Mouse (Mus musculus) limb, embryonic 15.5 days (tissue): ENCODE measurements around the gene Krt39. TPM values are rescaled to one million over a fixed set of nuclear protein-coding genes. Genes with fewer than 3 reads are reported as not detected.

Experiments
- ATAC-seq: fragments of 200-750 bp; cut with Nextera tagmentation; 2 replicates; pipeline ENCODE4 v1.8.0; 2017; ENCODE audit warnings: low read depth, moderate TSS enrichment; ENCODE audit not compliant: insufficient number of reproducible peaks, low FRiP score, low TSS enrichment
- H3K27ac ChIP-seq: fragments of 300-500 bp; sonication (generic); 2 replicates; pipeline ENCODE4 v1.5.1; 2015; ENCODE audit warnings: moderate library complexity, mild to moderate bottlenecking, inconsistent platforms
- H3K27me3 ChIP-seq: fragments of 300-500 bp; sonication (generic); 2 replicates; pipeline ENCODE4 v1.6.1; 2015; ENCODE audit warnings: inconsistent platforms
- H3K36me3 ChIP-seq: fragments of 300-500 bp; sonication (generic); 2 replicates; pipeline ENCODE4 v1.6.1; 2015; ENCODE audit warnings: inconsistent platforms
- H3K4me1 ChIP-seq: fragments of 300-500 bp; sonication (generic); 2 replicates; pipeline ENCODE4 v1.6.1; 2015; ENCODE audit warnings: inconsistent platforms
- H3K4me2 ChIP-seq: fragments of 300-500 bp; sonication (generic); 2 replicates; pipeline ENCODE4 v1.6.1; 2015; ENCODE audit warnings: mild to moderate bottlenecking, inconsistent platforms
- H3K4me3 ChIP-seq: fragments of 300-500 bp; sonication (generic); 2 replicates; pipeline ENCODE4 v1.5.1; 2015; ENCODE audit warnings: mild to moderate bottlenecking, inconsistent platforms
- H3K9ac ChIP-seq: fragments of 300-500 bp; sonication (generic); 2 replicates; pipeline ENCODE4 v1.6.1; 2015; ENCODE audit warnings: inconsistent platforms
- H3K9me3 ChIP-seq: fragments of 300-500 bp; sonication (generic); 2 replicates; pipeline ENCODE4 v1.6.1; 2016; ENCODE audit warnings: inconsistent platforms
- WGBS: fragments of 180-500 bp; shearing (Covaris S2); methylation state at CpG from one replicate; pipeline ENCODE4 v1.1.7; 2015; 5-methylcytosine and 5-hydroxymethylcytosine counted together
- polyA plus RNA-seq: library from polyadenylated mRNA; unstranded; fragments of >200 nt; fragmentation: Nextera tagmentation; extraction: Ambion mirVana; gene quantifications from 2 replicates; pipeline ENCODE4 v1.2.1, GENCODE M21; 2015

Krt39 gene
- polyA plus RNA-seq, 1 experiment from 2014 or later = 0.15 TPM

DNA sequence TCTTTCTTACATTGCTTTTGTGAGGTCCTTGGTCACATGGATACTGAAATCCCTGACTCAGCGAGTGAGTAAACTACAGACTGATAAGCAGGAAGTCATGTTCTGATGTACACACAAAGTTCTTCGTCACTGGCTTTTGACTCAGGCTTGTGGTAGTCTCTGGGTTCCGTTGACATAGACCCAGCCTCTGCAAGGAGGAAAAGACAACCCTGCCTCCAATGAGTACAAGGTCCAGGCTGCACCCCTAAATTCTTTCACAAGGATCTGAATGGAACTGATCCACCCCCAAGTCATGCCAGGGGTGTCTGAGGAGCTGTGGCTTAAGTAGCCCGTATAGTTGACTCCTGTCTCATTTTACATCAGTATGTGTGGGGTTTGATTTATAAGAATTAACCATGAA lies 24.7 kb downstream of the Krt39 start:
- no peaks in the 10 kb centered on the region for H3K27me3 ChIP-seq
- H3K4me2 ChIP-seq = no peak overlapping the region
- ATAC-seq = no peak
- no peaks in the 10 kb centered on the region for H3K9me3 ChIP-seq
- H3K9ac ChIP-seq = no peak overlapping the region
- no peaks in the 10 kb centered on the region for H3K4me1 ChIP-seq
- 80% methylated on average over 4 of the region's 4 CpGs for WGBS
- H3K27ac ChIP-seq = no peak overlapping the region
- no peaks in the 10 kb centered on the region for H3K36me3 ChIP-seq
- H3K4me3 ChIP-seq = no peak overlapping the region

DNA sequence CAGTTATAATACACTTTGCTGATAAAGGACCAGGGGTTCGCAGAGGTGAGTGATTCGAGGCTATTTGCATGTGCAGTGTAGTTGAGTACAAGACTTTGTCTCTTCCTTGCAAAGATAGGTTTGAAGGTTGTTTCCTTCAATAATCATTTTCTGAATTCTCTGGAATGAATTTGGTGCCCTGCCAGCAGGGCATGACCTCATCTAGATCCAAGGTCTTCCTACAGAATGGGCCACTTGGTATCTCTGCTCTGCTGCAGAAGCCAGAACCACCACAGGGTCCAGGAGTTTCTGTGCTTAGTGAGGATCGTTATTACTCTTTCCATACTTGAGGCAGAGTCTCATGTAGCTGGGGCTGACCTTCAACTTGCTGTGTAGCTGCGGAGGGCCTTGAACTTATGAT lies 26.4 kb downstream of the Krt39 start:
- H3K36me3 ChIP-seq = no peaks in the 10 kb centered on the region
- H3K27me3 ChIP-seq = no peaks in the 10 kb centered on the region
- H3K4me2 ChIP-seq = no peak overlapping the region
- H3K27ac ChIP-seq = no peak overlapping the region
- no peaks in the 10 kb centered on the region for H3K9me3 ChIP-seq
- no peaks in the 10 kb centered on the region for H3K4me1 ChIP-seq
- no peak for ATAC-seq
- 95% methylated on average over 4 of the region's 4 CpGs for WGBS
- no peak overlapping the region for H3K4me3 ChIP-seq
- no peak overlapping the region for H3K9ac ChIP-seq

DNA sequence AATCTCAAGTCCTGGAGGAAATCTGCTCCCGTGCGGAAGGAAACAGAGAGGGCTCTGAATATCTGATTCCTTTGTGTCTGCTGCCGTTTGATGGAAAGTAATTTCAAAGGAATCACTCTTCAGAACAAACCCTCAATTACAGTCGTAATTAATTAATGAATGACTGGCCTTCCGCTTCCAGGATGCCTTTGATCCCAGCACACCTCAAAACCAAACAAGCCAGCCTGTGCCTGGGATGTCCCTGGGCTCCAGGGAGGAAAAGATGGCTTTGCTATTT lies 27.6 kb downstream of the Krt39 start:
- Histone ChIP-seq H3K4me2 (no peak overlapping the region), H3K27ac (no peak overlapping the region), H3K9ac (no peak overlapping the region), H3K4me1 (no peaks in the 10 kb centered on the region), H3K36me3 (no peaks in the 10 kb centered on the region), H3K4me3 (no peak overlapping the region), H3K9me3 (no peaks in the 10 kb centered on the region), H3K27me3 (no peaks in the 10 kb centered on the region)
- 20% methylated on average over 5 of the region's 5 CpGs for WGBS
- no peak for ATAC-seq

DNA sequence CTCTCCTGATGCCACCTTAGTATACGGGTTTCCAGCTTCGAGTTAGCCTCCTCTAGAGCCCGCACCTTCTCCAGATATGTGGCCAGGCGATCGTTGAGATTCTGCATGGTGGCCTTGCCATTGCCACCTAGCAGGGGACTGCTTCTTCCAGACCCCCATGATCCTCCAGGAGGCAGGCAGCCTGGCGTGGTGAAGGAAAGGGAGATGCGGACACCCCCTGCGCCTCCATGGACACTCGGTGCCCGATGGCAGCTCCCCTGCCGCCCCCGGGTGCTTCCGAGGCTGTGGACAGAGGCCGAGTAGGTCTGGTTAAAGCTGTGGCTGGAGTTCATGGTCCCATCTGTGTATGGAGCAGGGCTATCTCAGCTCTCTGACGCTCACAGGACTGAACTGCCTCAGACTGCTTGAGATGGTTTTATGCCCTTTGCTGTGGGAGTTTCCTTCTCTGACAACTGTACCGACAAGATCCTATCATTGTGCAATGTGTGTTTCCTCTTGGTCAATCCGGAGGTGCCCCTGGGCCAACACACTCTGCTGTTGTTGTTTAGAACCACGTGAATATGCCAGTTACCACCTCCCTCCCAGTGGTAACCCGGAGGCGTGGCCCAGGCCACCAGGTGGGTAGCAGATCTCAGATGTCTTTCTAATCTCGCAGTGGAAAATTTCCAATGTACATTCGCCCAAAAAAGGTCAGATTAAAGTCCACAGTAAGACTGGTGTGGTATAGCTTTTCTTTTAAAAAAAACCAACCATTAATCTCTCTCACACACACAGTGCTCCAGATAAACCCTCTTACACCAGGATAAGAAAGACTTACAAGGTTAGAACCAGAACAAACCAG lies 28.2 kb downstream of the Krt39 start, which contains the start of gene Krt23:
Krt23 (minus strand) TSS at position 405 of the 841 bp plus-strand sequence.
- no peak for ATAC-seq
- Histone ChIP-seq H3K4me3 (no peak within 1 kb of the TSS), H3K36me3 (no peaks in the 10 kb centered on the region), H3K9ac (no peak within 1 kb of the TSS), H3K27ac (no peak within 1 kb of the TSS), H3K4me2 (no peak within 1 kb of the TSS), H3K9me3 (no peaks in the 10 kb centered on the region), H3K27me3 (no peaks in the 10 kb centered on the region), H3K4me1 (no peaks in the 10 kb centered on the region)
- WGBS = 76% methylated on average over 22 of the region's 22 CpGs

DNA sequence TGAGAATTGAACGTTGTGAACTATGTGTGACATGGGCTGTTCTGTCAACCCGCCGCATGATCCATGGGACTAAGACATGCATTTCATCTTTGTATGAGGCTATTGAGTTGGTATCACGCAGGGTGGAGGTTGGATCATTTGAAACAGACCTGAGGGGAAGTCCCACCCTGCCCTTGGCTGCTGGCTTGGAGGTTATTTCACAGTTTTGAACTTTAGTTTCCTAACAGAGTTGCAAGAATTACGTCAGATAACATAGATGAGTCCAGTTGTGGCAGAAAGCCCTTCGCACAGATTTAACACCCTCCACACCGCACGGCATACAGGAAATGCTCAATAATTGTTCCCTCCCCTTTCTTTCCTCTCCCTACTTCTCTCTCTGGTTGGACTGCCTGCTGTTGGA lies 30.1 kb downstream of the Krt39 start:
- H3K4me3 ChIP-seq = no peak overlapping the region
- no peaks in the 10 kb centered on the region for H3K9me3 ChIP-seq
- H3K27ac ChIP-seq = no peak overlapping the region
- no peak overlapping the region for H3K4me2 ChIP-seq
- no peak for ATAC-seq
- no peaks in the 10 kb centered on the region for H3K36me3 ChIP-seq
- no peak overlapping the region for H3K9ac ChIP-seq
- no peaks in the 10 kb centered on the region for H3K4me1 ChIP-seq
- WGBS = 74% methylated on average over 8 of the region's 8 CpGs
- H3K27me3 ChIP-seq = no peaks in the 10 kb centered on the region

DNA sequence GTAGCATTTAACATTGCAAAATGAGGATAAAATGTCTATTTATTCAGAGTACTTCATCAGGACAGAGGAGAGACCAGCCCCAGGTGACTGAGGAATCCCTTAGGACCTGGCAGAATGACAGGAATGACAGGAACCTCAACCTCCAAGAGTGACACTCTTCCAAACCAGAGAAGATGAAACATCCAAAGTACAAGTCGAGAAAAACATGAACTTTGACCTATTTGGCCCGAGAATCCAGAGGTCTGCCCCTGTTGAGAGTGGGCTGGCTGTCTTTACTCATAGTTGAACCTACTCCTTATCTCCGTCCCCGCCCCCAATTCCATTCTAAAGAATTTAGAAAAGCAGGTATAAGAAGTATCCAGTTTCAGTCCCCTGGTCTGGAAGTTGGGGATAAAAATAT lies 30.5 kb downstream of the Krt39 start:
- 60% methylated on average over 4 of the region's 4 CpGs for WGBS
- ATAC-seq = no peak

DNA sequence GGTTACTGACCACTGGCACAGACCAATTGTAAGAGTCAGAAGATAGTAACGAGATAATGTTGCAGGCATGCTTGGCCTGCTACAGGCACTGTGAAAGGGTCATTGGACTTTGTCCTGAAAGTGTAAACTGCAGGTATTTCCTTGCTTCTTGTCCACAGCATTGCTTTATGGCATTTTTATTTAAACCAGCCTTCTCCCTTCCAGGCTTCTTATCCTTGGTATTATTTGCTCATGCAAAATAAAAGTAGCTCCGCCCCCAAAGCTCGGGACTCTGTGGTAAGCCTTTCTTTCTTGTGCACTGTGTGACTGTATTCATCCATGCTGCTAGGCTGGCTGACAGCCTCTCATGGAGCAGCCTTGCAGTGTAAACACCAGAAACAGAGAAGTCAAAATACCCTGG lies 31.9 kb downstream of the Krt39 start:
- Histone ChIP-seq H3K27ac (no peak overlapping the region), H3K27me3 (no peaks in the 10 kb centered on the region), H3K4me3 (no peak overlapping the region), H3K9ac (no peak overlapping the region), H3K4me1 (no peaks in the 10 kb centered on the region), H3K4me2 (no peak overlapping the region), H3K36me3 (no peaks in the 10 kb centered on the region), H3K9me3 (no peaks in the 10 kb centered on the region)
- WGBS = 62% methylated on average over 3 of the region's 3 CpGs
- ATAC-seq = no peak

More for the DNA sequence above, 30.5 kb downstream of the Krt39 start:
- no peaks in the 10 kb centered on the region for H3K27me3 ChIP-seq
- H3K4me2 ChIP-seq = no peak overlapping the region
- no peaks in the 10 kb centered on the region for H3K4me1 ChIP-seq
- H3K36me3 ChIP-seq = no peaks in the 10 kb centered on the region
- H3K9me3 ChIP-seq = no peaks in the 10 kb centered on the region
- H3K27ac ChIP-seq = no peak overlapping the region
- no peak overlapping the region for H3K4me3 ChIP-seq
- no peak overlapping the region for H3K9ac ChIP-seq

DNA sequence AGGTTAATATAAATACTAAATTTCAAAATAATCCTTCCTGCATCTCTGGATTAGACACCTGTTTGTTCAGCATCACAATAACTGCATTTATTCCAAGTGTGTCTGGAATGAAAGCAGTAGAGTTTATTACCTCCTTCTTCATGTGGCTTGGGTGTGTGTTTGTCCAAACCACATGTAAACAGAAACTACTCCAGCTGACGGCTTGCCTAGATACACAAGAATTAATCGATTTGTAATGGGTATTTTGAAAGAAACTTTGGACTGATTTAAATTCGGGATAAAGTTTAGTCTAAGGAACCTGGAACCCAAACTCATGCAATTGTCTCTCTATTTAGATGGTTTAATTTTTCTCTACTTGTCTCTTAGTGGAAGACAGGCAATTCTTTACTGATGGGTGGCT lies 46.2 kb downstream of the Krt39 start:
- Histone ChIP-seq H3K36me3 (no peaks in the 10 kb centered on the region), H3K9me3 (no peaks in the 10 kb centered on the region), H3K27me3 (no peaks in the 10 kb centered on the region), H3K9ac (no peak overlapping the region), H3K4me2 (no peak overlapping the region), H3K4me1 (no peaks in the 10 kb centered on the region), H3K4me3 (no peak overlapping the region), H3K27ac (no peak overlapping the region)
- WGBS = 78% methylated on average over 3 of the region's 3 CpGs
- ATAC-seq = no peak

DNA sequence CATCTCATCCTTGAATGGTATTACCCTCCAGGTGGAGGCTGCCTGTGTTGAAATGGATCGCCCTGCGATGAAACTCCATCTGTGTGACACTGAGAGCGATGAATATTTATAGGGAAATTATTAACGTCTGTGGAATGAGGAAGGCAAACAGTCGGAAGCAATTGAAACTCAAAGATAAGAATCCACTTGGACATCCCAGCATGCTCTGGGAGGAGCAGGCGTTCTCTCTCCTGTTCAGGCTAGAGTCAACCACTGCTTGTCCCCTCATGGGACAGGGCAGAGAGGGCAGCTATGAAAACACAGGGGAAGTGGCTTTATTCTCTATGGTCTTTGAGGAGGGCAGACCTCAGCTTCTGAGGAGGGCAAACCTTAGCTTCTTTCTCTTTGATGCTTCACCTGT lies 47.7 kb downstream of the Krt39 start:
- H3K9me3 ChIP-seq = no peaks in the 10 kb centered on the region
- no peak overlapping the region for H3K4me3 ChIP-seq
- no peaks in the 10 kb centered on the region for H3K4me1 ChIP-seq
- no peak for ATAC-seq
- H3K27ac ChIP-seq = no peak overlapping the region
- no peaks in the 10 kb centered on the region for H3K27me3 ChIP-seq
- WGBS = 85% methylated on average over 6 of the region's 6 CpGs
- no peak overlapping the region for H3K9ac ChIP-seq
- no peaks in the 10 kb centered on the region for H3K36me3 ChIP-seq
- no peak overlapping the region for H3K4me2 ChIP-seq

DNA sequence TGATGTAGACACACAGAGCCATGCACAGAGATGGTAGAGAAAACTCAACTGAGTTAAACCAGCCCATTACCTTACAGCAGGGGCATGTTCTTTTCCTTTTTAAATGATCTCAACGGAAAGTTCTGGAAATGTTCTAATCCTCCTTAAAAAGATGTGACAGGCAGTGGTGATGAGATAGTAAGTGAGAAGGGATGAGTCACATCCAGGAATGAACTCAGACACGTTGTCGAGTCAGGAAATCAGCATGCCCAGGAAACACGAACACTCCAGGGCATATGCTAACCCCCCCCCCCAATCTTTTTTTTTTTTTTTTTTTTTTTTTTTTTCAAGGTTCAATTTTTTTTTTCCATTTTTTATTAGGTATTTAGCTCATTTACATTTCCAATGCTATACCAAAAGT lies 48.7 kb downstream of the Krt39 start:
- Histone ChIP-seq H3K27ac (no peak overlapping the region), H3K36me3 (no peaks in the 10 kb centered on the region), H3K27me3 (no peaks in the 10 kb centered on the region), H3K4me2 (no peak overlapping the region), H3K4me3 (no peak overlapping the region), H3K9me3 (no peaks in the 10 kb centered on the region), H3K9ac (no peak overlapping the region), H3K4me1 (no peaks in the 10 kb centered on the region)
- 61% methylated on average over 4 of the region's 4 CpGs for WGBS
- no peak for ATAC-seq

DNA sequence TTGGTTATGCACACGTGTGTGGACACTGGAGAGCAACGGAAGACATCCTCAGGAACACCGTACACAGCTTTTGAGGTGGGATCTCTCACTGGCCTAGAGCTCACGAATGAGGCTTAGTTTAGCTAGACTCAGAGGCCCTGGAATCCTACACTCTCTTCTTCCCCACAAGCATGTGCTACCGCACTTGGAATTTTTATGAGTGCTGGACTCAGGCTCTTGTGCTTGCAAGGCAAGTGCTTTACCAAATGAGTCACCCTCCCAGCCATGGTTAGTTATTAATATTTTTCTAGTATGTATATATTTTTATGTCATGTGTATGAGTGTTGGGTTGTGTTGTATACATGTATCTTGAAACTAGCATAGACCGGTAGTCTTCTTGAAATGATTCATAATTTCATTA lies 49.2 kb downstream of the Krt39 start:
- no peak for ATAC-seq
- H3K9ac ChIP-seq = no peak overlapping the region
- H3K27ac ChIP-seq = no peak overlapping the region
- H3K4me3 ChIP-seq = no peak overlapping the region
- no peaks in the 10 kb centered on the region for H3K4me1 ChIP-seq
- H3K9me3 ChIP-seq = no peaks in the 10 kb centered on the region
- H3K4me2 ChIP-seq = no peak overlapping the region
- H3K27me3 ChIP-seq = no peaks in the 10 kb centered on the region
- no peaks in the 10 kb centered on the region for H3K36me3 ChIP-seq
- 72% methylated on average over 6 of the region's 6 CpGs for WGBS

DNA sequence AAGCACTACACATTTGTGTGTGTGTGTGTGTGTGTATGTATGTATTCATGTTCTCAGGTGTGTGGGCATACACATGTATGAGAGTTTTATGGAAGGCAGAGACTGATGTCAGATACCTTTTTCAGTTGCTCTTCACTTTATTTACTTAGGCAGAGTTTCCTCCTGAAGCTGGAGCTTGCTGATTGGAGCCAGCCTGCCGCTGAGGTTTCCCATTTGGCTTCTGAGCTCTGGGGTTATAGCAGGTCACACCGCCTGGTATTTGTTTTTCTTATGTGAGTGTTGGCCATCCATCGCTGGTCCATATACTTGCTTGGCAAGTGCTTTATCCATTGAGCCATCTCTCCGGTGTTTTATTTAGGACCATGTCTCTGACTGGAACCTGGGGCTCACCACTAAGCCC lies 51.9 kb downstream of the Krt39 start:
- 77% methylated on average over 4 of the region's 4 CpGs for WGBS

DNA sequence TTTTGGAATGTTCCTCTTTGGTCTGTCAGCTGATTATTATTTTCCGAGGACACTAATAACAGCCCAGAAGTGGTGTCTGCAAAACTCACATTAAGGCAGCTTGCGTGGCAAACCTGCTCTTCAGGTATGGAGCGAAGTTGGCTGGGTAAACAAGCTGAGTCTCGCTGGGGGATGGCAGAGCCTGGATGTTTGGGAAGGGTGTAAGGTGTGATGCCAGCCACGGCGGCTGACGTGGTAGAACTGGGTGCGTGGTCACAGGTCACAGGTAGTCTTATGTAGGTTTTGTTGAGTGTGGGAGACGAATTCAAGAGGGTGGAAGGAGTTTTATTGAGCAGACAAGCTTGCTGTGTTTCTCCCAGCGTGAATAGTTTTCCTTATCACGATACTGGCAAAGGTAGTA lies 52.6 kb downstream of the Krt39 start:
- H3K9ac ChIP-seq = no peak overlapping the region
- ATAC-seq = no peak

More for the DNA sequence above, 51.9 kb downstream of the Krt39 start:
- ATAC-seq = no peak
- Histone ChIP-seq H3K9me3 (no peaks in the 10 kb centered on the region), H3K27ac (no peak overlapping the region), H3K4me2 (no peak overlapping the region), H3K36me3 (no peaks in the 10 kb centered on the region), H3K4me3 (no peak overlapping the region), H3K27me3 (no peaks in the 10 kb centered on the region), H3K9ac (no peak overlapping the region), H3K4me1 (0 out of 2 replicates have a peak, but pooled peaks cover 5% of the 10 kb centered on the region)

More for the DNA sequence above, 52.6 kb downstream of the Krt39 start:
- H3K27ac ChIP-seq = no peak overlapping the region
- no peak overlapping the region for H3K4me2 ChIP-seq
- no peaks in the 10 kb centered on the region for H3K9me3 ChIP-seq
- 0 out of 2 replicates have a peak, but pooled peaks cover 5% of the 10 kb centered on the region for H3K4me1 ChIP-seq
- 78% methylated on average over 11 of the region's 11 CpGs for WGBS
- 0 out of 2 replicates have a peak, but pooled peaks cover 4% of the 10 kb centered on the region for H3K27me3 ChIP-seq
- H3K36me3 ChIP-seq = no peaks in the 10 kb centered on the region
- H3K4me3 ChIP-seq = no peak overlapping the region
